Mouse (Mus musculus): ENCODE data around the gene Ppil4. TPM values are rescaled to one million over a fixed set of nuclear protein-coding genes. Genes with fewer than 3 reads are reported as not detected.

Ppil4 gene
- polyA plus RNA-seq, 1 experiment from 2014 or later = 39.0 TPM

- no peaks in the 10 kb centered on the region for H3K9me3 ChIP-seq (ENCODE audit: low read depth, low read length)
- DNase-seq = no peak
- no peak overlapping the region for H3K4me2 ChIP-seq
- no peak overlapping the region for H3K4me3 ChIP-seq (ENCODE audit: low read depth, low read length)
- peak; percentile 19; the same call in 1 of the 2 replicates for TF ChIP-seq CTCF (IDR thresholded peaks at IDR 0.05; ENCODE audit: low read depth)
- 65% methylated on average over 2 of the region's 2 CpGs for WGBS
- no peak for ATAC-seq (ENCODE audit: insufficient read depth)
- H3K9ac ChIP-seq = no peak overlapping the region
- no peaks in the 10 kb centered on the region for H3K36me3 ChIP-seq (ENCODE audit: insufficient read depth)
- H3K27ac ChIP-seq (ENCODE audit: low read depth) = no peak overlapping the region
- H3K27me3 ChIP-seq (ENCODE audit: insufficient read depth, low read length) = no peaks in the 10 kb centered on the region
- peaks cover 11% of the 10 kb centered on the region for H3K4me1 ChIP-seq (ENCODE audit: insufficient read depth)
Measured at GRCm38 (mm10) chr10:7836902-7837301, 44.2 kb downstream of the Ppil4 start.

GRCm38 (mm10) chr10:7837446-7837845, 44.8 kb downstream of the Ppil4 start:
- DNase-seq = no peak
- no peaks in the 10 kb centered on the region for H3K36me3 ChIP-seq (ENCODE audit: insufficient read depth)
- peaks cover 6% of the 10 kb centered on the region for H3K4me1 ChIP-seq (ENCODE audit: insufficient read depth)
- no peak for ATAC-seq (ENCODE audit: insufficient read depth)
- no peak for TF ChIP-seq CTCF (IDR thresholded peaks at IDR 0.05; ENCODE audit: low read depth)
- H3K9ac ChIP-seq = no peak overlapping the region
- WGBS = 89% methylated on average over 8 of the region's 8 CpGs
- no peaks in the 10 kb centered on the region for H3K9me3 ChIP-seq (ENCODE audit: low read depth, low read length)
- H3K4me2 ChIP-seq = no peak overlapping the region
- no peak overlapping the region for H3K27ac ChIP-seq (ENCODE audit: low read depth)
- H3K27me3 ChIP-seq (ENCODE audit: insufficient read depth, low read length) = no peaks in the 10 kb centered on the region
- H3K4me3 ChIP-seq (ENCODE audit: low read depth, low read length) = no peak overlapping the region

GRCm38 (mm10) chr10:7838036-7838435, 45.3 kb downstream of the Ppil4 start:
- DNase-seq = no peak
- no peak for TF ChIP-seq CTCF (IDR thresholded peaks at IDR 0.05; ENCODE audit: low read depth)
- H3K4me3 ChIP-seq (ENCODE audit: low read depth, low read length) = no peak overlapping the region
- no peaks in the 10 kb centered on the region for H3K9me3 ChIP-seq (ENCODE audit: low read depth, low read length)
- no peak overlapping the region for H3K9ac ChIP-seq
- H3K36me3 ChIP-seq (ENCODE audit: insufficient read depth) = no peaks in the 10 kb centered on the region
- 74% methylated on average over 8 of the region's 8 CpGs for WGBS
- ATAC-seq (ENCODE audit: insufficient read depth) = no peak
- H3K27ac ChIP-seq (ENCODE audit: low read depth) = no peak overlapping the region
- peaks cover 6% of the 10 kb centered on the region; the same call in 1 of the 2 replicates for H3K4me1 ChIP-seq (ENCODE audit: insufficient read depth)
- H3K27me3 ChIP-seq (ENCODE audit: insufficient read depth, low read length) = no peaks in the 10 kb centered on the region
- no peak overlapping the region for H3K4me2 ChIP-seq

GRCm38 (mm10) chr10:7838874-7839421, 46.3 kb downstream of the Ppil4 start:
- no peak for TF ChIP-seq CTCF (IDR thresholded peaks at IDR 0.05; ENCODE audit: low read depth)
- H3K27ac ChIP-seq (ENCODE audit: low read depth) = no peak overlapping the region
- H3K4me2 ChIP-seq = no peak overlapping the region
- no peaks in the 10 kb centered on the region for H3K9me3 ChIP-seq (ENCODE audit: low read depth, low read length)
- no peaks in the 10 kb centered on the region for H3K36me3 ChIP-seq (ENCODE audit: insufficient read depth)
- no peak for ATAC-seq (ENCODE audit: insufficient read depth)
- no peak overlapping the region for H3K9ac ChIP-seq
- peaks cover 6% of the 10 kb centered on the region; the same call in 1 of the 2 replicates for H3K4me1 ChIP-seq (ENCODE audit: insufficient read depth)
- H3K4me3 ChIP-seq (ENCODE audit: low read depth, low read length) = no peak overlapping the region
- H3K27me3 ChIP-seq (ENCODE audit: insufficient read depth, low read length) = no peaks in the 10 kb centered on the region
- no peak for DNase-seq
- WGBS = 64% methylated on average over 5 of the region's 5 CpGs

GRCm38 (mm10) chr10:7839551-7840352, 47.1 kb downstream of the Ppil4 start:
- H3K4me3 ChIP-seq (ENCODE audit: low read depth, low read length) = no peak overlapping the region
- H3K4me2 ChIP-seq = no peak overlapping the region
- H3K27me3 ChIP-seq (ENCODE audit: insufficient read depth, low read length) = no peaks in the 10 kb centered on the region
- no peaks in the 10 kb centered on the region for H3K9me3 ChIP-seq (ENCODE audit: low read depth, low read length)
- no peak for TF ChIP-seq CTCF (IDR thresholded peaks at IDR 0.05; ENCODE audit: low read depth)
- DNase-seq = no peak
- H3K9ac ChIP-seq = no peak overlapping the region
- no peak overlapping the region for H3K27ac ChIP-seq (ENCODE audit: low read depth)
- H3K4me1 ChIP-seq (ENCODE audit: insufficient read depth) = peaks cover 6% of the 10 kb centered on the region; the same call in 1 of the 2 replicates
- 67% methylated on average over 22 of the region's 22 CpGs for WGBS
- no peak for ATAC-seq (ENCODE audit: insufficient read depth)
- no peaks in the 10 kb centered on the region for H3K36me3 ChIP-seq (ENCODE audit: insufficient read depth)

- Histone ChIP-seq H3K36me3 (ENCODE audit: insufficient read depth) (no peaks in the 10 kb centered on the region), H3K27ac (ENCODE audit: low read depth) (no peak overlapping the region), H3K4me3 (ENCODE audit: low read depth, low read length) (no peak overlapping the region), H3K9me3 (ENCODE audit: low read depth, low read length) (no peaks in the 10 kb centered on the region), H3K4me2 (no peak overlapping the region), H3K27me3 (ENCODE audit: insufficient read depth, low read length) (no peaks in the 10 kb centered on the region), H3K4me1 (ENCODE audit: insufficient read depth) (peaks cover 6% of the 10 kb centered on the region; the same call in 1 of the 2 replicates), H3K9ac (no peak overlapping the region)
- DNase-seq (no peak), ATAC-seq (ENCODE audit: insufficient read depth) (no peak)
- TF ChIP-seq CTCF (IDR thresholded peaks at IDR 0.05; ENCODE audit: low read depth) = no peak
- WGBS = 78% methylated on average over 2 of the region's 2 CpGs
Measured at GRCm38 (mm10) chr10:7840353-7840733, 47.7 kb downstream of the Ppil4 start.

GRCm38 (mm10) chr10:7840785-7841184, 48.1 kb downstream of the Ppil4 start:
- H3K4me3 ChIP-seq (ENCODE audit: low read depth, low read length) = no peak overlapping the region
- 60% methylated on average over 3 of the region's 3 CpGs for WGBS
- H3K9ac ChIP-seq = no peak overlapping the region
- no peak overlapping the region for H3K4me2 ChIP-seq
- no peak for ATAC-seq (ENCODE audit: insufficient read depth)
- no peak for TF ChIP-seq CTCF (IDR thresholded peaks at IDR 0.05; ENCODE audit: low read depth)
- no peak overlapping the region for H3K27ac ChIP-seq (ENCODE audit: low read depth)
- DNase-seq = no peak
- no peaks in the 10 kb centered on the region for H3K9me3 ChIP-seq (ENCODE audit: low read depth, low read length)
- no peaks in the 10 kb centered on the region for H3K36me3 ChIP-seq (ENCODE audit: insufficient read depth)
- H3K27me3 ChIP-seq (ENCODE audit: insufficient read depth, low read length) = no peaks in the 10 kb centered on the region
- H3K4me1 ChIP-seq (ENCODE audit: insufficient read depth) = peaks cover 6% of the 10 kb centered on the region; the same call in 1 of the 2 replicates
